Mouse (Mus musculus) kidney, embryonic 14.5 days (tissue): ENCODE results near the gene Ncapd3. TPM values are rescaled to one million over a fixed set of nuclear protein-coding genes. Genes with fewer than 3 reads are reported as not detected.

ENCODE experiments used
- ATAC-seq: fragments of 200-750 bp; cut with Nextera tagmentation; 2 replicates; pipeline ENCODE4 v1.8.0; 2017; ENCODE audit warnings: moderate number of reproducible peaks, mild to moderate bottlenecking, moderate TSS enrichment, moderate library complexity; ENCODE audit not compliant: low FRiP score, low TSS enrichment
- H3K27ac ChIP-seq: fragments of 300-500 bp; sonication (generic); 2 replicates; pipeline ENCODE4 v1.5.1; 2014; ENCODE audit warnings: low read depth, mild to moderate bottlenecking, low read length, moderate library complexity, mixed read lengths
- H3K27me3 ChIP-seq: fragments of 300-500 bp; sonication (generic); 2 replicates; pipeline ENCODE4 v1.6.1; 2014; ENCODE audit warnings: mild to moderate bottlenecking, low read length; ENCODE audit not compliant: control insufficient read depth, insufficient read depth
- H3K36me3 ChIP-seq: fragments of 300-500 bp; sonication (generic); 2 replicates; pipeline ENCODE4 v1.6.1; 2014; ENCODE audit warnings: low read length, mixed read lengths; ENCODE audit not compliant: control insufficient read depth, insufficient read depth
- H3K4me1 ChIP-seq: fragments of 300-500 bp; sonication (generic); 2 replicates; pipeline ENCODE4 v1.6.1; 2014; ENCODE audit warnings: low read length, mixed read lengths; ENCODE audit not compliant: control insufficient read depth, insufficient read depth
- H3K4me2 ChIP-seq: fragments of 300-500 bp; sonication (generic); replicated peaks from 2 replicates; pipeline ENCODE4 v1.6.1; 2014; ENCODE audit warnings: low read depth, mild to moderate bottlenecking, low read length
- H3K4me3 ChIP-seq: fragments of 300-500 bp; sonication (generic); 2 replicates; pipeline ENCODE4 v1.5.1; 2014; ENCODE audit warnings: mild to moderate bottlenecking, low read length
- H3K9ac ChIP-seq: fragments of 300-500 bp; sonication (generic); 2 replicates; pipeline ENCODE4 v1.6.1; 2014; ENCODE audit warnings: low read depth, mild to moderate bottlenecking, low read length, moderate library complexity
- H3K9me3 ChIP-seq: fragments of 300-500 bp; sonication (generic); 2 replicates; pipeline ENCODE4 v1.6.1; 2016; ENCODE audit warnings: low read length; ENCODE audit not compliant: control insufficient read depth
- WGBS: fragments of 180-500 bp; shearing (Covaris S2); extraction: QIAGEN DNeasy Blood & Tissue Kit; methylation state at CpG from one replicate; pipeline ENCODE4 v1.1.7; 2014; 5-methylcytosine and 5-hydroxymethylcytosine counted together
- polyA plus RNA-seq: library from polyadenylated mRNA; unstranded; fragments of >200 nt; fragmentation: Nextera tagmentation; extraction: Ambion mirVana; gene quantifications from 2 replicates; pipeline ENCODE4 v1.2.1, GENCODE M21; 2014

The Ncapd3 gene
- polyA plus RNA-seq, 1 experiment from 2014 or later: 41.3 TPM

DNA sequence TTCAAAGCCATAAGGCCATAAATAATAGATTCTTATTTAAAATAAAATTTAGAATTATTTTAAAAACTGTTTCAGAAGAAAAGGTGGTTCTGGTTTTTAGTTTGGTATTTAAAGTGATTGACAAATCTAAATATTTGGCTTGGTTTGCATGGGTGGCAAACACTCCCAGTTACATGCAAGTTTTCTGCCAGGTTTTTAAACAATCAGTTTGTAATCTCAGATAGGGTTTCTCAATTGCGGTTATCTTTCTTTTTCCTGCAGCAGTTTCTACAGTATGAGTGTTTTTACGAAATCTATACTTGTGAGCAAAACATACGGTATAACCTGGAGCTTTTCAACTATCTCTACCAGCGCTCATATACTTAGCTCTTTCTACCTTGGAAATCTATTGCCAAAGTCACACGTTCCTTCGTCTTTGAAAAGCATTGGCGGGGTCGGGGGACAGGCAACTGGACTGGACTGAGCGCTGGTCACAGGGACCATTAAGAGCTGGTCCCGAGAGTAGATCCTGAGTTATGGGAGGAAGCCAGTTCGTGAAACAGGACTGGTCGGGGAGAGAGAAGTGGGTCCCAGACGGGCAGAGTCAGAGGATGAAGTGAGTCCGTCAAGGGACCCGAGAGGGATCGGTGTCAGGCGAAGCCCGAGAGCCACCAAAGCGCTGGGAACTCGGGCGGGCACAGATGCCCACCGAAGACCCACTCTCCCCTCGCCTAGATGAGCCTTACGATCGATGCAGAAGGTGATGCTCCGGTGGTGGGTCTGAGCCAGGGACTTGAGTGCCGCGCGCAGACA, 31.1 kb upstream of the Ncapd3 start:
- Histone ChIP-seq H3K4me1 (peaks cover 10% of the 10 kb centered on the region), H3K4me3 (peak overlapping the region; percentile 77), H3K9me3 (no peaks in the 10 kb centered on the region), H3K4me2 (peak overlapping the region; percentile 64), H3K9ac (peak overlapping the region; percentile 74), H3K27ac (peak overlapping the region; percentile 59; the same call in 1 of the 2 replicates), H3K36me3 (peaks cover 9% of the 10 kb centered on the region), H3K27me3 (no peaks in the 10 kb centered on the region)
- ATAC-seq: peak; percentile 76
- WGBS: 3% methylated on average over 29 of the region's 29 CpGs

DNA sequence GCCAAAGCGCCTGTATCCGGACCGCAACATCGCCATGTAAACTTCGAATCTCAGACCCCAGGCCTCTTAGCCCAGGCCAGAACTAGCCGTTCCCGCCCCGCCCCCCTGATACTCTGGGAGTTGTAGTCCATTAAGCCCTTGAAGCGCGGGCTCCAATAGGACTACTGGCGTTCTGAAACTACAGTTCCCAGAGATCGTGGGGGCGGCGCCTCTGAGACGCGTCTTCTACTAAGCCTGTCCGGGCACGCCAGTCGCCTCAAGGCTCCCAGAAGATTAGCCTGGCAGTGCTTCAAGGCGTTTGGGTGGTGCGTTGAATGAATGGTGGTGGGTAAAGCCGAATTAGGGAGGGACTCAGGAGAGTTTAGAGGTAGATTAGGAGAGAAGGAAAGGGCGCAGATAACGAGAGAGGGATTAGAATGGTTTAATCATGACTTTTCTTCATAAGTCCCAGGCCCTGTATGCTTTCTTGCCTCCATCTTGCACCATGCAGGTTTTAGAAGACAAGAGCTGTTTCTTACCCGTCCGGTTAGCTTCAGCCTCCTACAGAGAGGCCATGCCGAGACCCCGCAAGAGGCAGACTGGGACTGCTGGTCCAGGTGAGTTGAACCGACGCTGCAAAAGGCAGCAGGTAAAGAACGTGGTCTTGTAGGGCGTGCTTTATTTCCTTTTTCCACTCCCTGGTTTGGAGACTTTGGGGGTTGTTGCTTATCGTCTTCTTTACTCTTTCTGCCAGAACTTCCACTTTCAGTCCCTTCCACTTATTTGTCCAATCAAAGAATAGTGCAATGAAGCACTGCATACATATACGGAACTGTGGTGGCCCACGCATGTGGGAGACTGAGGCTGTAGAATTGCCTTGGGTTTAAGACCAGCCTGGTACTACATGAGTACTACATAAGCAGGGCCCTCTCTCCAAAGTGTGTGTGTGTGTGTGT, 30.2 kb upstream of the Ncapd3 start, which contains the start of the genes Acad8 and Thyn1:
Gene Acad8 (minus strand): TSS at position 106 of the 935 bp plus-strand sequence.
Gene Thyn1 (plus strand): TSS at position 250 of the 935 bp plus-strand sequence.
- H3K27ac ChIP-seq: peak within 1 kb of the TSS; percentile 59; the same call in 1 of the 2 replicates
- H3K4me1 ChIP-seq: peaks cover 10% of the 10 kb centered on the region
- ATAC-seq: peak; percentile 100
- H3K9ac ChIP-seq: peak within 1 kb of the TSS; percentile 74
- peaks cover 18% of the 10 kb centered on the region for H3K36me3 ChIP-seq
- no peaks in the 10 kb centered on the region for H3K9me3 ChIP-seq
- H3K4me3 ChIP-seq: peak within 1 kb of the TSS; percentile 77
- H3K27me3 ChIP-seq: no peaks in the 10 kb centered on the region
- peak within 1 kb of the TSS; percentile 84 for H3K4me2 ChIP-seq
- under 1% methylated on average over 35 of the region's 35 CpGs for WGBS

DNA sequence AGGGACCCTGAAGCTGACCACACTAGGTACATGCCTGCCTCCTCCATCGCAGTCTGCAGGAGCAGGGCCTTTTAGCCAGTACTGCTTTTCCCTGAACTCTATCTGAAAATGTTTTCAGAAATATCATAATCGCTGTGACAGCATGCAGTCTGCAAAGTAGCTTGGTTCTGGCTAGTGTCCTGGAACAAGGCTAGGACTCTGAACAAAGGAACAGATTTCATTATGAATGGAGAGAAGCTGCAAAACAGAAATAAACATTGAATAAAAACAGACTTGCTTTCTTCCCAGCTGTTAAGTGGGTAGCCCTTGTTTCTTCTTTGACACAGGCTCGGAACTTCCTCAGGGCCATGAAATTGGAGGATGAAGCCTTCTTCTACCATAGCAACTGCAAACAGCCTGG, 24.7 kb upstream of the Ncapd3 start:
- 90% methylated on average over 3 of the region's 3 CpGs for WGBS
- Histone ChIP-seq H3K4me2 (no peak overlapping the region), H3K27me3 (no peaks in the 10 kb centered on the region), H3K4me1 (peaks cover 10% of the 10 kb centered on the region), H3K9ac (no peak overlapping the region), H3K4me3 (no peak overlapping the region), H3K27ac (no peak overlapping the region), H3K9me3 (no peaks in the 10 kb centered on the region), H3K36me3 (peaks cover 72% of the 10 kb centered on the region)
- no peak for ATAC-seq

GRCm38 (mm10) chr9:27005933-27006332, 24.0 kb upstream of the Ncapd3 start:
- H3K9me3 ChIP-seq: no peaks in the 10 kb centered on the region
- no peak overlapping the region for H3K4me2 ChIP-seq
- no peak for ATAC-seq
- H3K4me1 ChIP-seq: peaks cover 4% of the 10 kb centered on the region
- H3K27me3 ChIP-seq: no peaks in the 10 kb centered on the region
- no peak overlapping the region for H3K4me3 ChIP-seq
- H3K27ac ChIP-seq: no peak overlapping the region
- WGBS: 92% methylated on average over 1 of the region's 1 CpGs
- H3K9ac ChIP-seq: no peak overlapping the region
- H3K36me3 ChIP-seq: peaks cover 76% of the 10 kb centered on the region

GRCm38 (mm10) chr9:27006866-27007265, 23.1 kb upstream of the Ncapd3 start:
- peaks cover 84% of the 10 kb centered on the region for H3K36me3 ChIP-seq

GRCm38 (mm10) chr9:27009231-27009630, 20.7 kb upstream of the Ncapd3 start:
- no peaks in the 10 kb centered on the region for H3K27me3 ChIP-seq
- no peak for ATAC-seq
- peaks cover 92% of the 10 kb centered on the region for H3K36me3 ChIP-seq
- H3K4me3 ChIP-seq: no peak overlapping the region
- 83% methylated on average over 5 of the region's 5 CpGs for WGBS
- H3K4me2 ChIP-seq: no peak overlapping the region
- H3K4me1 ChIP-seq: no peaks in the 10 kb centered on the region
- no peaks in the 10 kb centered on the region for H3K9me3 ChIP-seq
- H3K9ac ChIP-seq: no peak overlapping the region
- H3K27ac ChIP-seq: no peak overlapping the region

More at GRCm38 (mm10) chr9:27006866-27007265, 23.1 kb upstream of the Ncapd3 start:
- Histone ChIP-seq H3K9ac (no peak overlapping the region), H3K27me3 (no peaks in the 10 kb centered on the region), H3K9me3 (no peaks in the 10 kb centered on the region), H3K4me2 (no peak overlapping the region), H3K4me3 (no peak overlapping the region), H3K27ac (no peak overlapping the region), H3K4me1 (no peaks in the 10 kb centered on the region)
- WGBS: 89% methylated on average over 5 of the region's 5 CpGs
- ATAC-seq: no peak

- ATAC-seq: no peak
- H3K4me3 ChIP-seq: no peak overlapping the region
- H3K4me2 ChIP-seq: no peak overlapping the region
- no peak overlapping the region for H3K27ac ChIP-seq
- 89% methylated on average over 4 of the region's 4 CpGs for WGBS
- no peak overlapping the region for H3K9ac ChIP-seq
- no peaks in the 10 kb centered on the region for H3K27me3 ChIP-seq
- peaks cover 84% of the 10 kb centered on the region for H3K36me3 ChIP-seq
- no peaks in the 10 kb centered on the region for H3K9me3 ChIP-seq
- H3K4me1 ChIP-seq: no peaks in the 10 kb centered on the region
These were observed 18.4 kb upstream of the Ncapd3 start for GRCm38 (mm10) chr9:27011572-27011971.

DNA sequence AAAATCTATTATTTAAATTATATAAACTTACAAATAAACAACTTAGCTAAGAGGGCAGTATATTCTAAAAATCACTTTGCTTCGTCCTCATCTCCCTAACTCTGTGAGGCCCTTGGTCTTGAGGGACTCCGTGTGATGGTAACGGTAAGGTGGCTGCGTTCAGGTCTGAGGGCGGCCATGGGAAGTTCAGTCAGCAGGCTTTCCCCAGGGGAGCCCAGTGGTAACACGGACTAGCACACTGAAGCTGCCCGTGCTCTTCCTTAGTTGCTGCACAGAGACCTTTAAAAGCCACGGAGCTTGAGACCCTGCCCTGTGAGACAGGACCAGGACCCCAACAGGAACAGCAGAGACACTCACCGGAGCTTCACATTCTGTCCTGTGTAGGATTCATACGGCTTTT, 11.0 kb upstream of the Ncapd3 start:
- peaks cover 51% of the 10 kb centered on the region for H3K36me3 ChIP-seq
- H3K27me3 ChIP-seq: no peaks in the 10 kb centered on the region
- no peaks in the 10 kb centered on the region for H3K4me1 ChIP-seq
- H3K4me3 ChIP-seq: no peak overlapping the region
- 95% methylated on average over 10 of the region's 10 CpGs for WGBS
- H3K9ac ChIP-seq: no peak overlapping the region
- H3K4me2 ChIP-seq: no peak overlapping the region
- ATAC-seq: no peak
- H3K9me3 ChIP-seq: no peaks in the 10 kb centered on the region
- H3K27ac ChIP-seq: no peak overlapping the region
